Mouse (Mus musculus) lung, postnatal 0 days (tissue): ENCODE results near the gene Wipi1.

Experiments used
- CTCF ChIP-seq: IDR thresholded peaks from 2 replicates; pipeline ENCODE4 v1.5.1; 2016; ENCODE audit warnings: antibody characterized with exemption, mild to moderate bottlenecking
- EP300 ChIP-seq: IDR thresholded peaks from 2 replicates; pipeline ENCODE4 v1.6.1; 2016; ENCODE audit warnings: antibody characterized with exemption, mild to moderate bottlenecking, control low read depth

DNA sequence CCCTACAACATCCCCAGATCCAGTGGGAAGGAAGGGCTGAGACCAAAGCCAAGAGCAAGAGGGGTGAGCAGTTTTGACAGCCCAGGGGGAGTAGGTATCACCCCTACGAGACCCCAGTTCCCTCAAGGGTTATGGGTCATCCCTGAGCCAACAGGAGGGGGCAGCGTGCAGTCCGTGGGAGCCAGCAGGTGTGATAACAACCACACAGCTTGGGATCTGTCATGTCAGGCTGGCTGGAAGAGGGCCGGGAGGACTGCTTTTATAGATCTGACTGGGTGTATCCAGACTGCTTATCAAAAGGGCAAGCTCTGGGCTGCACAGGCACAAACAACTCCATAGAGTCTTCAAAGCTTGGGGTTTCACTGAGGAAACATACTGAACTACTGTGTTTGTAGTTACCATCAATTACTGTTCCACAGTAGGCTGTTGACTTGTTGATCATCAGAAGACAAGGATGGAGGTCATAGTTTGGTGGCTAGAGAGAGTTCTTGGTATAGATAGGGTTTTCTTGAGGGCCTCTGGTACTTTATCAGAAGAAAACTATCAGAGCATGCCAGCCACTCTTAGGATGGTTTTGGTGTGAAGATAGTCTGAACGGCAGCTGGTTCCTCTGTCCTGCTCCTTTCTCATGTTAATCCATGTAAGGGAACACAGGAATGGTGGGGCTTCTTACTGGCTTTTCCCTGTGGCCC is 62.0 kb downstream of the Wipi1 start:
- TF ChIP-seq CTCF = no peak
- no peak for TF ChIP-seq EP300
